Mouse (Mus musculus) lung, postnatal 0 days (tissue): ENCODE data around the gene Zfp827.

Experiments used
- CTCF ChIP-seq: IDR thresholded peaks from 2 replicates; pipeline ENCODE4 v1.5.1; 2016; ENCODE audit warnings: antibody characterized with exemption, mild to moderate bottlenecking
- EP300 ChIP-seq: IDR thresholded peaks from 2 replicates; pipeline ENCODE4 v1.6.1; 2016; ENCODE audit warnings: antibody characterized with exemption, mild to moderate bottlenecking, control low read depth

GRCm38 (mm10) chr8:79124231-79124630, 96.0 kb downstream of the Zfp827 start:
- TF ChIP-seq EP300 (no peak), CTCF (no peak)
